Mouse (Mus musculus): Measurements from ENCODE around the gene Traf4. TPM values are rescaled to one million over a fixed set of nuclear protein-coding genes. Genes with fewer than 3 reads are reported as not detected.
A peak's percentile ranks its signal among the peaks of the same experiment; 100 is the strongest.

The Traf4 gene
- polyA plus RNA-seq (2015; fragmentation: Nextera tagmentation; extraction: Ambion mirVana): 128 and 131 TPM in 2 replicates

DNA sequence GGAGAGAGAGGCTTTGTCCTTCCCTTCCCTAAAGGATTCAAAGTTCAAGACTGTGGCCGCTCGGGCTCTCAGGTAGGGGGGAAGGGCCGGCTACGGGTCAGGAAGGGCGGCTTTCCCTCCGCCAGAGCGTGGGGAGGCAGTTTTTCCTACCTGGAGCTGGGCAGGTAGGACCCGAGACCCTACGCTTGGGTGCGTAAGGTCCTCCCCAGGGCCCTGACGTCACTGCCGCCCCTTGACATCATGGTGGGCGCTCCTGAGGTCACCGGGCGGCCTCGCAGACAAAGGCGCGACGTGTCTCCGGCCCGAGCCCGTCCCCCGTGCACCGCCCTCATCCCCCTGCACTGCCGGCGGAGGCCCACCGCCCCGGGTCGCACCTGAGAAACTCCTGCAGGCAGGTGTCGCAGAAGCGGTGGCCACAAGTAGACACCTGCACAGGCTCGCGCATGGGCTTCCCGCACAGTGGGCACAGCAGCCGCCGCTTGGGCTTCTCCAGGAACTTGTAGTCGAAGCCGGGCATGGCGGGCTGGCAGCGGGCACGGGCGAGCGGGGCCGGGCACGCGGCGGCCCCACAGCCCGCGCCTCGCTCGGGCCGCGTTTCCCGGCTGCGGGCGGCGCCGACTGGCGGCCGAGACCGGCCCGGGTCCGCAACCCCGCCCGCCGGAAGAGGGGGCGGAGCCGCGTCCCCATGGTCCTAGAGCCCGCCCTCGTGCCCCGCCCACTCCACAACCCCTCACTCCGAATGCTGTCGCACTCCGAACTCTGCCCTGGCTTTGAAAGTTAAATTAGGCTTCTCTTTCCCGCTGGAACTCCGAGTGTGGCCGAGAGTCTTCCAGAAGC, at the start of gene Traf4:
Traf4 (minus strand) TSS at position 666 of the 837 bp plus-strand sequence.
- no peaks in the 10 kb centered on the region for H3K9me3 ChIP-seq
- WGBS: under 1% methylated on average over 78 of the region's 78 CpGs
- H3K27me3 ChIP-seq: no peaks in the 10 kb centered on the region
- peak within 1 kb of the TSS; percentile 99 for H3K4me3 ChIP-seq
- peak; percentile 81 for ATAC-seq (ENCODE audit: low read depth)
- peak within 1 kb of the TSS; percentile 86 for H3K4me2 ChIP-seq
- H3K9ac ChIP-seq: peak within 1 kb of the TSS; percentile 100
- H3K27ac ChIP-seq (replicated peaks): peak within 1 kb of the TSS; percentile 99
- peaks cover 42% of the 10 kb centered on the region for H3K4me1 ChIP-seq (replicated peaks)
- H3K36me3 ChIP-seq: peaks cover 24% of the 10 kb centered on the region

DNA sequence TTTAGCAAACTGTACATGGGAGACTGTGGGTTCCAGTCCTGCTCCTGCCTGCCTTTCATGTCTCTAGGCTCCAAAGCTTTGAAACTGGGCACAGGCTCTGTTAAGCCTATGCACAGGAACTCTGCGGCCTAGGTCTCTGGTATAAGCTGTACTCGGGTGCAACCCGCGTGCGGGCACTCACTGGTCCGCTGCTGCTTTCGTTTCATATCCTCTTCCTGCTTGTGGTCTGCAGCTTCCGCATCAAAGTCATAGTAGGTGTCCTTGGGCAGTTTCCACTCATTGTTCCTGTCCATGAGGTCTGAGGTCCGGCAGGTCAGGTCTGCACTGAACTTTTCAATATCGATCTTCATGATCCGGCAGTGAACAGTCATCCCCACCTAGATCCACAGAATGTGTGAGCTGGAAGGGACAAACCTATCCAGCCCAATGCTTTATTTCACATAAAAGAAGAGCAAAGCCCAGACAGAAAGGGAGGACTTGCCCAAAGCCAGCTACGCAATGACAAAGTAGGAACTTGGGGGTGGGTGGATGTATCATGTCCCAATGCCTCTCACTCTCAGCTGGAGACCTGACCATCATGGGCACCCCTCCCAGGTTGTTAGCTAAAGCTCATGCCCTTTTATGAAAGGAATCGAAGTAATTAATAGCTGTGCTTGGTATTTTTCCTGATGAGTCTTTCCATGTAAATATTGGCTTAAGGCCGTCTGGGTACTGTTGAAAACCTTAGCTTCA, 47.9 kb upstream of the Traf4 start:
- H3K36me3 ChIP-seq: peaks cover 98% of the 10 kb centered on the region
- H3K9ac ChIP-seq: no peak overlapping the region
- WGBS: 95% methylated on average over 14 of the region's 14 CpGs
- no peaks in the 10 kb centered on the region for H3K27me3 ChIP-seq
- H3K4me2 ChIP-seq: no peak overlapping the region
- no peak overlapping the region for H3K4me3 ChIP-seq
- no peaks in the 10 kb centered on the region for H3K4me1 ChIP-seq (replicated peaks)
- no peaks in the 10 kb centered on the region for H3K9me3 ChIP-seq
- H3K27ac ChIP-seq (replicated peaks): no peak overlapping the region
- no peak for ATAC-seq (ENCODE audit: low read depth)

DNA sequence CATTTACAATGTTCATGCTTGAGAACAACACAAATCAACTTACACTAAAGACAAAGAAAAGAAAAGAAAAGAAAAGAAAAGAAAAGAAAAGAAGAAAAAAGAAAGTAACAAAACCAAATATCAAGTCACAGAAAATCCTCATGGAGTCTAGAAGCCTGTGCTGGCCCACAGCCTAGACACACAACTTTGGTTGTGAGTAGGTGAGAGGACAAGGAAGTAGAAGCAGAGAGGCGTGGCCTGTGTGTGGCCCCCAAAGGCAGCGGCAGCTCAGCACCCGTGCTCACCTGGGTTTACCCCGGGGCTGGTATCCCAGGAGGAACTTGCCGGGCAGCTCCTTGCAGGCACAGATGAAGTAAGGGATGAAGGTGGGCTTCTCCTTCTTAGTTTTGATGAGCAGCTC, 46.1 kb upstream of the Traf4 start:
- Histone ChIP-seq H3K27ac (replicated peaks) (no peak overlapping the region), H3K9me3 (no peaks in the 10 kb centered on the region), H3K9ac (no peak overlapping the region), H3K4me2 (no peak overlapping the region), H3K4me1 (replicated peaks) (peaks cover 6% of the 10 kb centered on the region; the same call in 1 of the 2 replicates), H3K36me3 (peaks cover 98% of the 10 kb centered on the region), H3K4me3 (no peak overlapping the region), H3K27me3 (no peaks in the 10 kb centered on the region)
- no peak for ATAC-seq (ENCODE audit: low read depth)
- 92% methylated on average over 5 of the region's 5 CpGs for WGBS

DNA sequence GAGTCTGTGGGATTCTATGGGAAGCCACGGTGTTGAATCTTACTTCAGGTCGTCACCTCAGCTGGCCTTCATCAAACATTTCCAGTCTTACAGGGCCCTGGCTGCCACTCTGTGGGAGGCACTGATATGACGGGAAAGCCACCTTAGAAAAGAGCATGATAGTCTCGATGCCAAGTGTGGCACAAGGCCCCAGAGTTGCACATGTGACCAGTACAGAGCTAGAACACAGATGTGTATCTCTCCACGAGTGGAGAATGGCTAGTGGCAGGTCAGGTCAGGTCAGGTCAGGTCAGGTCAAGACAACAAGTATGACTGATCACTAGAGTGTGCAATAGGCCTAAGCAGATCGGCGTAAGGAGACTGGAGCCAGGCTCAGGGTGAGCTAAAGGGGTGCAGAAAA, 45.2 kb upstream of the Traf4 start:
- Histone ChIP-seq H3K4me3 (no peak overlapping the region), H3K9ac (no peak overlapping the region), H3K36me3 (peaks cover 94% of the 10 kb centered on the region), H3K4me1 (replicated peaks) (peaks cover 15% of the 10 kb centered on the region), H3K4me2 (no peak overlapping the region), H3K9me3 (no peaks in the 10 kb centered on the region), H3K27ac (replicated peaks) (no peak overlapping the region), H3K27me3 (no peaks in the 10 kb centered on the region)
- 70% methylated on average over 7 of the region's 7 CpGs for WGBS
- no peak for ATAC-seq (ENCODE audit: low read depth)

DNA sequence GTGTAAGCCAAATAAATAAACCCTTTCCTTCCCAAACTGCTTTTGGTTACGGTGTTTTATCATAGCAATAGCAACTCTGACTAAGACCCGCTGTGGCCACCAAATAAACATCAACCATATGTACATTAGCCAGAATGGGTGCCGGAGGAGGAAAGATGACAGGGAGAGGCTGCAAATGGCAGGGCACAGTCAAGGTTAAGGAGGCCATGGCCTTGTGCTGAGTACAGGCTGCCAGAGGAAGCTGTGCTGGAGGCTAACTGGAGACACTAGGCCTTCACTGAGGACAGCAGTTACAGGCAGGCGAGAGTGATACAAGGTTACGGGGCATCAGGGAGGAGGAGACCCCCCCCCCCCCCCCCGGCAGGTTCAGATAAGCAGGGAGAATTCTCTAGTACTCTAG, 44.5 kb upstream of the Traf4 start:
- Histone ChIP-seq H3K9me3 (no peaks in the 10 kb centered on the region), H3K4me2 (no peak overlapping the region), H3K9ac (no peak overlapping the region), H3K36me3 (peaks cover 88% of the 10 kb centered on the region), H3K4me1 (replicated peaks) (peaks cover 22% of the 10 kb centered on the region), H3K27ac (replicated peaks) (no peak overlapping the region), H3K4me3 (no peak overlapping the region), H3K27me3 (no peaks in the 10 kb centered on the region)
- no peak for ATAC-seq (ENCODE audit: low read depth)
- WGBS: 89% methylated on average over 6 of the region's 6 CpGs

DNA sequence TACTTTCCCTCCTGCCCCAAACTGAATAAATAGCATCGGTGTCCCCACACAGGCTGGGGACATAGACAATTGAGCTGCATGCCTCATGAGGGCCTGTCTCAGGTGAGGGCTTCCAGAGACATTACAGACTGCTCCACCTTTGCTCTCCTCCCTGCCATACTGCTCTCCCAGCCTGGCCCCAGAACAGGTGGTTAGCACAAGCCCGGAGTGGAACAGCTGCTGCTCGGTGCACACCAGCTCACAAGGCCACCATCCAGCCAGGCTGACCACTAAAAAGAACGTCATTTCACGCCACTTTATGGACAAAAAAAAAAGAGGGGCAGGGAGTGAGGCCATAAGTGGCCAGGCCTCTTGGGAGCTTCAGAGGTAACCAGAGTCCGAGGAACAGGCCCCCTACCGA, 41.8 kb upstream of the Traf4 start:
- ATAC-seq (ENCODE audit: low read depth): no peak
- H3K27ac ChIP-seq (replicated peaks): peak overlapping the region; percentile 91
- whole genome bisulfite sequencing: 47% methylated on average over 7 of the region's 7 CpGs

DNA sequence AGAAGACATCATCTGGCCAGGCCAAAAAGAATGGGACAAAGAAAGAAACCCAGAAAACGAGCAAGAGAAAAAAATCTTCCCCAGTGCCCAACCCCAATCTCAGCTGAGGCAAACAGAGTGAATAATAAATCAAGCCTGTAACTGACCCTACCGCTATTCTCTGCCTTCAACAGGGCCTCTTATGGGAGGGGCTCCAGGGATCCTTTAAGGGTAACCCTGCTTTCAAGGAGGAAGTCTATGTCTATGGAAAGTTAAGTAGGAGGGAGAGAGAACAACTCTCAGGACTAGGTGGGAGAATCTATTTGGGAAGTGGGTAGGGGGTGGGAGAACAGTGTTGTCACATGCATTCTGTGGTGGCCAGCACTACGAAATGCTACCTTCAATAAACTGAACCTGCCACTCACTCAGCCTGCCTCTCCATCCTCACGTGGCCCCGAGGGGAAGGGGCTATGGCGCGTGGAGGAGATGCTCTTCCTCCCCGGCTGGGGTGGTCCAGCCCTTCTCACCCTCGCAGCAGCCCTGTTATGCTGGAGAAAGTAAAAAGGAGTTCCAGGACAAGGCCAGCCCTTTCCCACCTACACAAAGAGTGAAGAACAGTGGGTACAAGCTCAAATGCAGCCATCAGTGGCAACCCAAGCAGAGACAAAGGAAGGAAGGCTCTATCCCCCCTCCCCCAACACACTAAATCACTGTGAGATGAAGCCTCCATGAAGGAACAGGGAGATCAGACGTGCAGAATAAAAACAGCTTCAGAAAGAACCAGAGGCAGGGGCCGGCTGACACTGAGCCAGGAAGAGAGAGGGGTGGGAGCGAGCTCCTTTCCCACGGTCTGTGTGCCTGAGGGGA, 40.2 kb upstream of the Traf4 start:
- Histone ChIP-seq H3K36me3 (peaks cover 54% of the 10 kb centered on the region), H3K9me3 (no peaks in the 10 kb centered on the region), H3K4me1 (replicated peaks) (peaks cover 33% of the 10 kb centered on the region), H3K4me3 (no peak overlapping the region), H3K9ac (peak overlapping the region; percentile 43), H3K27me3 (no peaks in the 10 kb centered on the region), H3K27ac (replicated peaks) (peak overlapping the region; percentile 91), H3K4me2 (no peak overlapping the region)
- ATAC-seq (ENCODE audit: low read depth): peak; percentile 58
- WGBS: 15% methylated on average over 13 of the region's 13 CpGs

More for the DNA sequence above, 41.8 kb upstream of the Traf4 start:
- no peak overlapping the region for H3K4me3 ChIP-seq
- H3K4me1 ChIP-seq (replicated peaks): peaks cover 33% of the 10 kb centered on the region
- no peak overlapping the region for H3K4me2 ChIP-seq
- H3K36me3 ChIP-seq: peaks cover 70% of the 10 kb centered on the region
- no peaks in the 10 kb centered on the region for H3K27me3 ChIP-seq
- no peaks in the 10 kb centered on the region for H3K9me3 ChIP-seq
- H3K9ac ChIP-seq: peak overlapping the region; percentile 43; the same call in 1 of the 2 replicates

DNA sequence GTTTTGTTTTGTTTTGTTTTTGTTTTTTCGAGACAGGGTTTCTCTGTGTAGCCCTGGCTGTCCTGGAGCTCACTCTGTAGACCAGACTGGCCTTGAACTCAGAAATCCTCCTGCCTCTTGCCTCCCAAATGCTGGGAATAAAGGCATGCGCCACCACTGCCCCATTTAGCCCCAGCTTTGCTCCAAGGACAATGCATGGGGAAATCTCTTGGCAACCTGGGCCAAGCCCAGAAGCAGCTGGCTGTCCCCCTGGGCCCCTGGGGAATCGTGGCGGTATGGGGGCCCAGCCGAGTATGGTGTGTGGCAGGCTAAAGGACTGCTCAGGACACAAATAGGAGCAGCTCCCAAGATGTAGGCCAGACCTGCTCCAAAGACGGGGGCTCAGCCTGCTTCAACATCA, 38.9 kb upstream of the Traf4 start:
- Histone ChIP-seq H3K4me1 (replicated peaks) (peaks cover 33% of the 10 kb centered on the region), H3K36me3 (peaks cover 41% of the 10 kb centered on the region), H3K4me3 (no peak overlapping the region), H3K27me3 (no peaks in the 10 kb centered on the region), H3K4me2 (no peak overlapping the region), H3K9me3 (no peaks in the 10 kb centered on the region), H3K9ac (no peak overlapping the region), H3K27ac (replicated peaks) (peak overlapping the region; percentile 91)
- WGBS: 50% methylated on average over 6 of the region's 6 CpGs
- no peak for ATAC-seq (ENCODE audit: low read depth)

DNA sequence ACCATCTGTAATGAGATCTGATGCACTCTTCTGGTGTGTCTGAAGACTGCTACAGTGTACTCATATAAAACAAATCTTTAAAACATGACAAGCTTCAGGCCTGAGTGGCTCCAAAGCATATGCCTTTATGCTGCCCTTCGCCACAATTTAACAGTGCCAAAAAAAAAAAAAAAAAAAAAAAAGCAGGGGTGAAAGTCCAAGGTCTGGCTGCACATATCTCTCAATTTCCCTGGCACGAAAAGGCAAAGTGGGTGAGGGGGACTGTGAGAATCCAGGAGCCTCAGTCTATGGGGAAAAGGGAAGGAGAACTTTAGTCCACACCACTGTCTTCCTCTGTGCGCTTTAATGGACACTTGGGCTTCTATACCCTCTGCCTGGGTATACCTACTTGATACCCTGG, 37.0 kb upstream of the Traf4 start:
- H3K4me1 ChIP-seq (replicated peaks): peaks cover 32% of the 10 kb centered on the region
- H3K27me3 ChIP-seq: no peaks in the 10 kb centered on the region
- ATAC-seq (ENCODE audit: low read depth): no peak
- no peak overlapping the region for H3K4me2 ChIP-seq
- peaks cover 22% of the 10 kb centered on the region for H3K36me3 ChIP-seq
- no peaks in the 10 kb centered on the region for H3K9me3 ChIP-seq
- WGBS: 95% methylated on average over 3 of the region's 3 CpGs
- no peak overlapping the region for H3K4me3 ChIP-seq
- no peak overlapping the region for H3K9ac ChIP-seq
- no peak overlapping the region for H3K27ac ChIP-seq (replicated peaks)

DNA sequence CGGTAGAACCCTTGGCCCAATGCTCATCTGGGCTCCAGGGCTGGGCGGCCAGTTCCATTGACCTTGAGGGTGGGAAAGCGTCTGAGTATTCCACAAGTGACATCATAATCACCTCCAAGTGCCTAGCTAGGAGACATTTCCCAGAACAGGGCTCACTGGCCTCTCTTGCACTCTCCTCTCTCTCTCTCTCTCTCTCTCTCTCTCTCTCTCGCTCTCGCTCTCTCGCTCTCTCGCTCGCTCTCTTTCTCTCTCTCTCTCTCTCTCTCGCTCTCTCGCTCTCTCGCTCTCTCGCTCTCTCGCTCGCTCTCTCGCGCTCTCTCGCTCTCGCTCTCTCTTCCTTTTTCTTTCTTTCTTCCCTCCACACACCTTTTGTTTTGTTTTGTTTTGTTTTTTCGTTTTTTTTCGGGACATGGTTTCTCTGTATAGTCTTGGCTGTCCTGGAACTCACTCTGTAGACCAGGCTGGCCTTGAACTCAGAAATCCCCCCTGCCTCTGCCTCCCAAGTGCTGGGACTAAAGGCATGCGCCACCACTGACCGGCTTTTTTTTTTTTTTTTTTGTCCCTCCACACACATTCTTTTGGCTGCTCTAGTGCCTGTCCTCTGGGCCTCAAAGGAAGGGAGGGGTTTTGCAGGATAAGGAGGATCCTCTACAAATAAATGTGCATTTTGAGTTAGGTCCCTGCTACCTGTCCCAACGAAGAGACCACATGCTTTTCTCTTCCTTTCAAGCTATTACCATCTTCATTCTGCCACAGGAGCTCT, 29.9 kb upstream of the Traf4 start:
- Histone ChIP-seq H3K4me1 (replicated peaks) (peaks cover 11% of the 10 kb centered on the region), H3K4me2 (peak overlapping the region; percentile 50), H3K36me3 (peaks cover 34% of the 10 kb centered on the region), H3K27me3 (no peaks in the 10 kb centered on the region), H3K4me3 (peak overlapping the region; percentile 36), H3K27ac (replicated peaks) (no peak overlapping the region), H3K9me3 (no peaks in the 10 kb centered on the region), H3K9ac (peak overlapping the region; percentile 54; the same call in 1 of the 2 replicates)
- no peak for ATAC-seq (ENCODE audit: low read depth)
- 63% methylated on average over 23 of the region's 23 CpGs for WGBS

DNA sequence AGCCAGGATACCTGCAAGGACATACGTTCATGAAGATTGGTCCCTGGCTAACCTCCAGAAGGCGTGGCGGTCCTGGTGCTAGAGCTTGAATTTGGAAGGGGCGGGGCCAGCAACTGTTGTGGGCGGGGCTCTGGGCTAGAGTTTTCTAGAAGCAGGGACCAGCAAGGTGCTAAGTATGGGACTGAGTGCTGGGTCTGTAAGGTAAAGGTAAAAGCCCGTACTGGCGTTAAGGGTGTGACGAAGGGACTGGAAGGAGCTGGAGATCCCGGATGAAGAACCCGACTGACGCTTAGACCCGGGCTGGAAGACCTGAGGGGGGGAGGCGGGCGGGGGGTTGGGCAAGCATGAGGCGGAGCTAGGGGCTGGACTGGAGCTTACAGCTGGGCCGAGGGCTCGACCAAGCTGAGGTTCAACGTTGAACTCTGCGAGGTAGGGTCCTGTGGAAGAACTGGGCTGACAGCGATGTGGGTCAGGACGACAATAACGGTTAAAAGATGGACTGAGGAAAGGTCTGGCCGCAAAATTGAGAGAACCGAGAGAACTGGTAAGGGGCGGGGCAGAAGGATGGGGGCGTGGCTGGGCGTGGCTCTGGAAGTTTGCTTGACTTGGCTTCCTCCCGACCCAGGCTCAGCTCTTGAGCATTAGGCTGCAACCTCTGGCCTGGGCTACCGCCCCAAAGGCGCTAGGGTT, 29.2 kb upstream of the Traf4 start:
- H3K9me3 ChIP-seq: no peaks in the 10 kb centered on the region
- H3K4me2 ChIP-seq: peak overlapping the region; percentile 50
- H3K4me1 ChIP-seq (replicated peaks): peaks cover 19% of the 10 kb centered on the region
- H3K9ac ChIP-seq: peak overlapping the region; percentile 54
- ATAC-seq (ENCODE audit: low read depth): 0 out of 2 replicates have a peak, but pooled peaks have one; percentile 7
- no peaks in the 10 kb centered on the region for H3K27me3 ChIP-seq
- no peak overlapping the region for H3K27ac ChIP-seq (replicated peaks)
- WGBS: 7% methylated on average over 30 of the region's 30 CpGs
- H3K4me3 ChIP-seq: peak overlapping the region; percentile 36
- peaks cover 36% of the 10 kb centered on the region for H3K36me3 ChIP-seq
